Mouse (Mus musculus) left cerebral cortex, postnatal 25 days (tissue): ENCODE measurements around the gene Jam3. TPM values are rescaled to one million over a fixed set of nuclear protein-coding genes. Genes with fewer than 3 reads are reported as not detected.

ENCODE experiments used
- DNase-seq, 2 experiments: peaks; one replicate each; pipeline ENCODE4 v3.0.0; 2022; ENCODE audit warnings: low spot score in 2 of 2, mixed read lengths in 1 of 2
- intact Hi-C: fragments of 180-260 bp; cut with DNase I; formaldehyde crosslinking; loops from one replicate; pipeline ENCODE4 v1.15.1; 2025
- total RNA-seq, 2 experiments: library from RNA; stranded (reverse); gene quantifications; 2 replicates each; pipeline ENCODE4 v1.2.3; 2021

Gene Jam3
- total RNA-seq, 2 experiments from 2014 or later: 30.7 to 33.4 TPM

DNA sequence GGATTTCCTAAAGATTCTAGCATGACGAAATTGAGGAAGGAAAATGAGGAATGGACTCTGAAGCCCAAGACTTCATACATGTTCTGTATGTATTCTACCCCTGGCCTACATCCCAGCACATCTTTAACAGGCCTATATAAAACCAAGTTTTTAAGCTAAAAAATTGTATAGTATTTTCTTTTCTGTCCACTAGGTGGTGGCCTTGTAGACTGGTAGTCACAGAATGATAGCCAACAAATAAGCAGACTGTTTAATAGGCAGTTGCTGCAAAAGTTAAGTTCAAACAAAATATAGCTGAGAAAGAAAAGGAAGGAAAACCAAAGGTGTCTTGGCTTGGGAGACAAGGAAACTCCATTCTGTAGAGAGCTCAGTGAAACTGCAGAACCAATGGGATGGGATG, 80.5 kb downstream of the Jam3 start:
- DNase-seq: no peak
- intact Hi-C loops: no loop called here

GRCm38 (mm10) chr9:27070895-27071294, 84.3 kb downstream of the Jam3 start:
- intact Hi-C loops: no loop called here
- no peak for DNase-seq

GRCm38 (mm10) chr9:27058341-27058740, 96.9 kb downstream of the Jam3 start:
- intact Hi-C loops: loop anchor here (5.0 kb wide), 2 partner anchors 119 to 244 kb away; no protein-coding TSS in a partner anchor
- peak; percentile 59 to 86 for DNase-seq

DNA sequence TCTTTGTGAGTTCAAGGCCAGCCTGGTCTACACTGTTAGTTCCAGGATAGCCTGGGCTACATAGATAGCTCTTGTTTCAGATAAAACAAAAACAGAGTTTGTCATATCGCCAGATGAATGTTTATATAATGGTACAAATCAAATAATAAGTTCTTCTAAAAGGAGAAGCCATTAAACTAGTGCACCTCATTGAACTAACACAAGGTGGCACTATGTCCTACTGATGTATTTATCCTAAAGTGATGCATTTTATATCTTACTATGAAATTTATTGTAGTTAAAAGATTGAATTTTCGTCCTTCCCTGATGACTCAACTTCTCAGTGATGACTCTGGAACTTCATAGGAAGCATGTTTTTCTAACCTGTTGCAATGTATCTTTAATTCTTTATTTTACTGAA, 105.7 kb downstream of the Jam3 start:
- intact Hi-C loops: no loop called here
- peak in 1 of 2 experiments; percentile 26 for DNase-seq

Other genes starting within 250 kb of the Jam3 start
- gene Gm1110, start 232.3 kb downstream of the Jam3 start, total RNA-seq: not detected
- 10 to 100 TPM; 28.9 to 35.1 TPM for gene Acad8, start 155.9 kb downstream of the Jam3 start, total RNA-seq
- 10 to 100 TPM; 61.8 to 62.2 TPM for gene Thyn1, start 155.7 kb downstream of the Jam3 start, total RNA-seq
- 100 to 1,000 TPM; 100 to 101 TPM for gene Vps26b, start 125.4 kb downstream of the Jam3 start, total RNA-seq
- 10 to 100 TPM; 15.5 to 17.8 TPM for gene Ncapd3, start 125.2 kb downstream of the Jam3 start, total RNA-seq
- 10 to 100 TPM; 65.9 to 66.7 TPM for gene Igsf9b, start 143.8 kb upstream of the Jam3 start, total RNA-seq
- under 1 TPM in 1 of 2 experiments, not detected in 1; 0.96 TPM for gene Spata19, start 241.4 kb upstream of the Jam3 start, total RNA-seq